Mouse (Mus musculus) pancreas, adult 10 weeks (tissue): Measurements from ENCODE around the gene 6430531B16Rik. TPM values are rescaled to one million over a fixed set of nuclear protein-coding genes. Genes with fewer than 3 reads are reported as not detected.

Source experiments
- polyA plus RNA-seq: library from polyadenylated mRNA; stranded (reverse); fragments of 350-450 nt; fragmentation: Illumina TruSeq; extraction: RNeasy Lipid Tissue Mini Kit (QIAGEN cat#74804); gene quantifications from one replicate; pipeline ENCODE4 v1.2.3, GENCODE M21; 2015; ENCODE audit warnings: low read depth, low replicate concordance; ENCODE audit not compliant: insufficient read depth

6430531B16Rik gene
- polyA plus RNA-seq = not detected

GRCm38 (mm10) chr7:139978278-139978892, at the start of gene 6430531B16Rik:
Gene 6430531B16Rik (minus strand): TSS chr7:139978755.

DNA sequence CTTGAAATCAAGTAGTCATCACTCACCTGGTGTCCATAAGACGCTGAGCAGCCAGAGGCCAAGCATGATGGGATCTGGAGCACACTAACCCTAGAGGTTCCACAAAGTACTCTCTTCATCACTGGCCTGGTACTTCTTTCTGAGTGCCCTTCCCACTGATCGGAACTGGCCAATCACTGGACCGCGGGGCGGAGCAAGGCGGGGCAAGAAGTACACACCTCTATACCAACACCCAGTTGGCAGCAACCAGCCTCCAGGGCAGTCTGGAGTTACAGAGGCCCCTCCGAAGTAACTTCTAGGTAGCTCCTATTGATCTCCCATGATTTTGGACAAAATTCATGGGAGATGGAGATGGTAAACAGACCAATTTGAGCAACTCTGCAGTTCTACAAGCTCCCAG, 13.9 kb upstream of the 6430531B16Rik start, which contains the start of gene Adam8:
Gene Adam8 (minus strand): TSS at position 157 of the 400 bp plus-strand sequence.

GRCm38 (mm10) chr7:139943674-139944281, 34.8 kb downstream of the 6430531B16Rik start, which contains the start of gene Utf1:
Gene Utf1 (plus strand): TSS chr7:139943789.

Other genes with a start within 250 kb of the 6430531B16Rik start
- not detected for gene Adgra1, start 144.6 kb downstream of the 6430531B16Rik start, polyA plus RNA-seq
- gene Kndc1, start 84.1 kb downstream of the 6430531B16Rik start, polyA plus RNA-seq = 0.31 TPM
- gene Utf1, start 35.0 kb downstream of the 6430531B16Rik start, polyA plus RNA-seq = not detected
- 0.85 TPM for gene Adam8, start 13.8 kb upstream of the 6430531B16Rik start, polyA plus RNA-seq
- 14.4 TPM for gene Zfp511, start 57.6 kb upstream of the 6430531B16Rik start, polyA plus RNA-seq
- 4.0 TPM for gene Tubgcp2, start 57.9 kb upstream of the 6430531B16Rik start, polyA plus RNA-seq
- not detected for gene Msx3, start 70.3 kb upstream of the 6430531B16Rik start, polyA plus RNA-seq
- gene Caly, start 103.8 kb upstream of the 6430531B16Rik start, polyA plus RNA-seq = not detected
- not detected for gene Prap1, start 114.6 kb upstream of the 6430531B16Rik start, polyA plus RNA-seq
- 41.4 TPM for gene Fuom, start 123.7 kb upstream of the 6430531B16Rik start, polyA plus RNA-seq
- gene Paox, start 137.0 kb upstream of the 6430531B16Rik start, polyA plus RNA-seq = 3.7 TPM
- gene Echs1, start 137.7 kb upstream of the 6430531B16Rik start, polyA plus RNA-seq = 20.1 TPM
- gene Mtg1, start 158.8 kb upstream of the 6430531B16Rik start, polyA plus RNA-seq = 4.7 TPM
- 0.39 TPM for gene Sprn, start 176.1 kb upstream of the 6430531B16Rik start, polyA plus RNA-seq
- not detected for gene Olfr522, start 186.0 kb upstream of the 6430531B16Rik start, polyA plus RNA-seq
- not detected for gene Olfr523, start 194.5 kb upstream of the 6430531B16Rik start, polyA plus RNA-seq
- gene Olfr524, start 227.2 kb upstream of the 6430531B16Rik start, polyA plus RNA-seq = not detected
- not detected for gene Cd163l1, start 239.5 kb upstream of the 6430531B16Rik start, polyA plus RNA-seq